Mouse (Mus musculus) CD8-positive naive resting alpha-beta T cell, adult 2 months (primary cell): ENCODE data around the gene Stk32c.

ENCODE experiments used
- DNase-seq, 2 experiments: peaks; one replicate each; pipeline ENCODE4 v3.0.0; 2022; ENCODE audit warnings: low read depth in 2 of 2, low spot score in 2 of 2

Gene Stk32c

GRCm38 (mm10) chr7:139147360-139147759 lies 65.7 kb downstream of the Stk32c start:
- no peak for DNase-seq

GRCm38 (mm10) chr7:139145891-139146290 lies 67.2 kb downstream of the Stk32c start:
- DNase-seq: no peak

GRCm38 (mm10) chr7:139143785-139144184 lies 69.3 kb downstream of the Stk32c start:
- no peak for DNase-seq

DNA sequence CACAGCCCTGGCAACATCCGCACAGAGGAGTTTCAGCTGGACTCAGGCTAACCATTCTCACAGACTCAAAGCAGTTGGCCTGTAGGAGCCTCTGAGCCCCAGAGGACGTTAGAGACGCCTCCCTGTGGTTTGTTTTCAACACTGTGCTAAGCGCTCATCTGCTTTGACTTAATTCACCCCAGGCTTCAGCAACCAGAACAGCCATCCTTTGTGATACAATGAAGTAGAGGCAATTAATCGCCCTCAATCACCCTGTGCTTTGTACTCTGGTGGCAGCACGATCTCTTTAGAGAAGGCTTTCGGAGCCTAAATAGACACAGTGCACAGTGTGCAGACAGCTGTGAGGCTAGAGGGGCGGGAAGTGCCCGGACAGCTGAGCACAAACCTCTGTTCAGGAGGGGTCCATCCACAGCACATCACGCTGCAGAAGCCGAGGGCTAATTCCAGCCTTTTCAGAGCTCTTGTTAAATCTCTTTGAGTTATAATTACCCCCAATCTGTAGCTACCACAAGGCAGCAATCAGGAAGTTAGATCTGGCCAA lies 73.1 kb downstream of the Stk32c start:
- DNase-seq: no peak

DNA sequence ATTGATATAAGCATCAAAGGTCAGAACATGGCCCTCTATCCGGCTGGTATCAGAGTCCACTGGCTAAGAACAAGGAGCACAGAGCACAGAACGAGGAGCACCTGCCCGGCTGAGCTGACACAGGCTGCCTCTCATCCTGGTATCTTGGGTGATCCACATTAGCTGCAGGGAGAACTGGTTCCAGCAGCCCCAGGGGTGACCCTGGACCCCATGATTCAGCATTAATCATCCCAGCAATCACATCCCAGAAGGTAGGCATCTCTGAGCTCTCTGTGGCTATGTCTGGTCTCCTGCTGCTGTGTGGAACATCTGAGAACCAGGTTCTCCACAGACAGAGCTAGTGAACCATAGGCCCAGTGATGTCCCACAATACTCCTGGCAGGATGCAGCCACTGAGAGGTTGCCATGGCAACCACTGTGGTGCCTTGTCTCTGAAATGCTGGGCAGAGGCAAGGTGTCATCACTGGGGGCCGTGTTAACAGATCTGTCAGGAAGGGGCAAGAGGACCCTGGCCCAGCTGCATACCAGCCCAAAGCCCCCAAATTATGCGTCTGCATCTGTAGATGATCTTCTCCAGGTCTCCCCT lies 76.1 kb downstream of the Stk32c start:
- DNase-seq: no peak

GRCm38 (mm10) chr7:139135236-139135635 lies 77.9 kb downstream of the Stk32c start:
- DNase-seq: no peak

DNA sequence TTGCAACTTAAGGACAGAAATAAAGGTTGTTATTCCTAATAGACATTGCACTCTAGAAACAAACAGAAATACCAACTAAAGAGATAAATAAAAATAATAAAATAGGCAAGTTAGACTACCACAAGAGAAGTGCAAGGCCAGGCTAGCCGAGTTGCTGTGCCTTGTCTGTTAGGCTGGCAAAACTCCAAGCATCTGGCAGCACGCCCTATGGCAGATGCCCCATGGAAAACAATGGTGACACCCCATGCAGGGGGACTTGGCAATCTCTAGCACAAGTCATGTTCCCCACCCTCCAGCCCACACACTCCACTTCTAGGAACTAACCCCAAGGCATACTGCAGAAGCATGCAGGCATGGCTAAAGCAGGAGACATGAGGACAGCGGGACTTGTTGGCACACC lies 79.7 kb downstream of the Stk32c start:
- no peak for DNase-seq

GRCm38 (mm10) chr7:139131538-139131937 lies 81.6 kb downstream of the Stk32c start:
- no peak for DNase-seq

- no peak for DNase-seq
Observed at GRCm38 (mm10) chr7:139130361-139130760, 82.7 kb downstream of the Stk32c start.

- DNase-seq: no peak
Observed at GRCm38 (mm10) chr7:139128994-139129393, 84.1 kb downstream of the Stk32c start.

- DNase-seq: no peak
Observed at GRCm38 (mm10) chr7:139126549-139126948, 86.6 kb downstream of the Stk32c start.

- DNase-seq: no peak
Observed at GRCm38 (mm10) chr7:139125881-139126280, 87.2 kb downstream of the Stk32c start.

DNA sequence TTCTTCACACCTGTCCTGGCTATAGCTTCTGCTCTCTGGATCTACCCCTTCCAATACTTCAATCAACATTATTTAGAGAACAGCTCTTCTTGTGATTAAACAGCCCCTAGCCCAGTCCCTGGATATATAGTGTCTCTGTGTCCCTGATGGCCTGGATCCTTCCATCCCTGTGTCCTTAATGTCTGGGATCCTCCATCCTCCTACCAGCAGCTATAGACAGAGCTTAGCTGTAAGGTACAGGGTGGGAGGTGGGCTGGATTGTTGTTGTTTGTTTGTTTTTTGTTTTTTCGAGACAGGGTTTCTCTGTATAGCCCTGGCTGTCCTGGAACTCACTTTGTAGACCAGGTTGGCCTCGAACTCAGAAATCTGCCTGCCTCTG lies 93.3 kb downstream of the Stk32c start:
- no peak for DNase-seq

GRCm38 (mm10) chr7:139119152-139119774 lies 93.8 kb downstream of the Stk32c start:
- peak in 1 of 2 experiments; percentile 6 for DNase-seq

- no peak for DNase-seq
Observed at GRCm38 (mm10) chr7:139107908-139108650, 105.0 kb downstream of the Stk32c start.

DNA sequence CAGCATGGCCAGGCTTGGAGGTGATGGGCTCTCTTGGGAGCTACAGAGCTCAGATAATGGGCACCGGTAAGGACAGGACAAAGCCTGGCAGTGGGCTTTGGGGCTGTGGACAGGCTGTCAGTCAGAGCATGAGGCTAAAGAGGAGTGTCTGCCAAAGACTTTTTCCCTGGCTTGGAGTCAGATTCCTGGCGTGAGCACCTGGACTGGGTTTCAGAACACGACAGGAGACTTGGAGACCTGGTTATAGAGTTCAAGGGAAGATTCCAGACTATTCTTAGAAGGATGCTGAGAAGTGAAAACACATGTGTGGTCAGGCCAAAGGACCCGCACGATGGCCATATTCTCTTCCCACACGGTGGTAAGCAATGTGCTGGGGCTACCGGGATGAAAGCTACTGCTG lies 107.4 kb downstream of the Stk32c start:
- no peak for DNase-seq

DNA sequence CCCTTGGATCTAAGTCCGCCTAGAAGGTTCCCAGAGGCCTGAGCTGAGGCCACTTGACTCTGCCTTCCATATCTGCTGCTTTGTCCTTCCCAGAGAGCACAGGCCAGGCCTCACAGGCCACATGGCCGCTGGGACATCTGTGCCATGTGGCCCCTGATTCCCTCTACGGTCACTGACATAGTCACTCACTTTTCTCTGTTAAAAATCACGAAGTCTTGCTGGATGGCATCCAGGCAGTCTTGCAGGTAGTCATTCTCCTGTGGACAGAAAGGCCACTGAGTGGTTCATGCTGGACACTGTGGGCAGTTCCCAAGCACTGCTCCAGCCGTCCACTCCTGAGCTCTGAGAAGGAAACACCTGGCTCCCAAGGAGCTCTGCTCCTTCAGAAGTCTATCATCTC lies 108.0 kb downstream of the Stk32c start:
- DNase-seq: no peak

GRCm38 (mm10) chr7:139103960-139104381 lies 109.1 kb downstream of the Stk32c start:
- no peak for DNase-seq

GRCm38 (mm10) chr7:139101826-139102225 lies 111.3 kb downstream of the Stk32c start:
- DNase-seq: no peak

- no peak for DNase-seq
Observed at GRCm38 (mm10) chr7:139101286-139101804, 111.8 kb downstream of the Stk32c start.

GRCm38 (mm10) chr7:139100531-139101095 lies 112.5 kb downstream of the Stk32c start:
- no peak for DNase-seq

DNA sequence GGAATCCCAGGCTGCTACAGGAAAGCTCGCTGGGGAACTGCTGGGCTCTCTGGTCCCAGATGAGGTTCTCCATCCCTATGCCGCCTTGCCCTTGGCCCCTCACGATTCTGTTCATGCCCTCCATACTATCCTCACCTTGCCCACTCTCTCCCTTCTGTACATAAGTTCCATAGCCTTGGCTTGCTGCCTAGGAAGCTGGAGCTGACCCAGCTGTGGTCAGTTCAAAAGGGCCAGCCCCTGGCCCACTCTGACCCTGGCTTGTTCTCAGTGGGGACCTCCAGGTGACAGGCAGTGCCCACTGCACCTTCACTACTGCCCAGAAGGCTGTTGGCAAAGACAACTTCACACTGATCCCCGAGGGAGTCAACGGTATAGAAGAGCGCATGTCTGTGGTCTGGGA lies 116.7 kb downstream of the Stk32c start:
- no peak for DNase-seq
